Mouse (Mus musculus): ENCODE measurements around the gene Scn9a.

Scn9a gene

DNA sequence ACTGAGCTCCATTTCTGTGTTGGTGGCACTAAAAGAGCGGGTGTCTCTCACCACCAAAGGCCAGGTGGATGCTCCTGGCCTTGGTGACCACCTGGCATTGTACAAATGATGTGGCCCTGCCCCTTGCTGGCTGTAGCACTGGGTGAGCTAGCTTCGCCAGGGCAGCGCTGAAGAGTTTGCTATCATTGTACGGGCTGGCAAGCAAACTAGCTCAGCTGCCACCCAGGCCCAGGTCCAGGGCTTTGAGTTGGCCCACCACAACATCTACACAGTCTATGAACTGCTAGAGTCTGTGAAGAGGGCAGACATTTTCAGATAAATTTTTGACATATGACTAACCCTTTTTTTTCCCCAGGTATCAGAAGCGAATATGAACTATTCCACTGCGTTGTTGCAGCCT lies 170.8 kb downstream of the Scn9a start:
- DNase-seq (ENCODE audit: low spot score), result no peak

DNA sequence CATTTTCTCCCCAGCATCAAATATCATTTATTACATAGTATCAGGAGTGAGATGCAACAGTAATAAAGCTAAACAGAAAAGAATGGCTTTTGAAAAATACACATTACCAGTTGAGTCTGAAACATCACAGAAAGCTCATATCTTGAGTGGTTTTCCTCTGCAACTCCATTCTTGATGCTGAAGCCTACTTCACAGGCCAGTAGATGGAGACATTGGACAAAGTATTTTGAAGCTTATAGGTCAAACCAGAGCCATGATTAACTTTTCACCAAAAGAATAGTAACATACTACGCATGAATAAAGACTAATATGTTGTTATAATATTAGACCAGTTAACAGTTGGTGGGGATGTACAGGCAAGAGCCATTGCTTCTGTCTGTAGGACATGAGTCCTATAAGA lies 172.3 kb downstream of the Scn9a start:
- no peak for DNase-seq (ENCODE audit: low spot score)

DNA sequence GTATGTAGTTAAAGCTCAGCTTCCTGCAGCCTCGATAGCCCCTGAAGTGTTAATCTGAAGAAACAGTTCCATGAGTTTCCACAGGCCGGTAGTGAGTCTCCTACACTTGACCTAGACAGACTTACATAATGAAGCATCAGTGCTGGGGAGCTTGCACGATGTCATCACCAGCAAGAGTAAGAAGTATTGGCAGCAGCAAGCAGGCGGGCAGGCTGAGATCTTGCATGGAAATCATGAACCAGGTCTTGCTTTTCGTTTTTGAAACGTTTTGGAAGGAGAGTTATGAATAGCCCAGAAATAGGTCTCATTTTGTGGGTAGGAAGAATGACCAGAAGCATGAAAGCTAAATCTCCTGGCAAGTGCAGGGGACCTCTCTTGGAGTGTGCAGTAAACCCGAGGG lies 194.1 kb downstream of the Scn9a start, which contains the start of gene Scn1a:
TSS of gene Scn1a (minus strand) at position 130 of the 400 bp plus-strand sequence.
- no peak for DNase-seq (ENCODE audit: low spot score)

DNA sequence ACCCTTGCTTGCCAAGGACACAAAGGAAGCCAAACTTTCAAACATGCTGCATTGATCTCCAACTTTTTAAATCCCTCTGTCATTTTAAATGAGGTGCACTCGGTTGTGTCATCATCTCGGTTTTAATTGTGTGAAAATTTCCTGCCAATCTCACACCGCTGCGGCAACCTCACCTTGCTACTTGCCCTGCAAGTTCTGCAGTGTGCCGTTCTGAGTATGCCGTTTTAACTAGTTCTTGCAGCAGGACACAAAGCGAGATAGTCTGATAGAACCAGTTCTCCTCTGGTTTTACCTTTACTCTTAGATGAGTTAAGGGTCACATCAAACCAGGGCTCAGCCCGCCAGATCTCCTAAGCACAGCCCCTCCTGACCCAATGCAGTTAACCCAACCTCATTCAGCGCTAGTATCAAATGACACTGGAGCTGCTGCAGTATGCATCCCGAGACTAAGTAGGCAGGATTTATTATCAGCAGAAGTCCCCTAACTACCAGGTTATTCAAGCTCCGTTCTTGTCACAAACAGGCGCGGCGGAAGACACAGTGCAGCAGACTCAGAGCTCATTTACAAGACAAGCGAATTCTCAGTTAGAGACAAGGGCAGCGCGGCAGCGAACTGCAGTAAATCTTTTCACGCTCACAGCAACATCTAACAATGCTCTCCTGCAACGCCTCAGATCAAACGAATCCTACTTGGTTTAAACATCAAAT lies 194.8 kb downstream of the Scn9a start:
- no peak for DNase-seq (ENCODE audit: low spot score)

DNA sequence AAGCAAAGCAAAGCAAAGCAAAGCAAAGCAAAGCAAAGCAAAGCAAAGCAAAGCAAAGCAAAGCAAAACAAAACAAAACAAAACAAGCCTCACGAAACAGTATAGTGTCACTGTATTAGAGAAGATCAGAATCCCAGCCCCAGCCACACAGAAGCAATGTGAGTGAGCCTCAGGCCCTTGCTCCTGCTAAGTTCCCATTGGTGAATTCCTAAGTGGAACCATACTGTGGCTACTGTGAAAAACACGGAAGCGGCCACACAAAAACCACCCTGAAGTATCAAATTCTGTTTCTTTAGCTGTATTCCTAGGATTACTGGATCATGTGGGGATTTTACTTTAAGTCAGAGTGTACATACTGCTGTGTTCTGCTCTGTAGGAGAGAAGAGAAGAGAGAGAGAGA lies 198.5 kb downstream of the Scn9a start:
- DNase-seq (ENCODE audit: low spot score), result no peak
